Mouse (Mus musculus) kidney, embryonic 16.5 days (tissue): ENCODE results near the gene Hist1h4k. TPM values are rescaled to one million over a fixed set of nuclear protein-coding genes. Genes with fewer than 3 reads are reported as not detected.
"Not testable (repeated sequence)": the region's sequence is repeated elsewhere in the genome, so short reads cannot be mapped to it uniquely, and the experiment has no call there.

Experiments
- ATAC-seq: fragments of 200-750 bp; cut with Nextera tagmentation; 2 replicates; pipeline ENCODE4 v1.8.0; 2017; ENCODE audit warnings: moderate TSS enrichment; ENCODE audit not compliant: low FRiP score, low TSS enrichment
- H3K27ac ChIP-seq: fragments of 300-500 bp; sonication (generic); 2 replicates; pipeline ENCODE4 v1.5.1; 2014; ENCODE audit warnings: low read length
- H3K27me3 ChIP-seq: fragments of 300-500 bp; sonication (generic); 2 replicates; pipeline ENCODE4 v1.6.1; 2014; ENCODE audit warnings: low read length, control low read depth, mixed read lengths; ENCODE audit not compliant: insufficient read depth
- H3K36me3 ChIP-seq: fragments of 300-500 bp; sonication (generic); 2 replicates; pipeline ENCODE4 v1.6.1; 2014; ENCODE audit warnings: low read length, control low read depth, mixed read lengths; ENCODE audit not compliant: insufficient read depth
- H3K4me1 ChIP-seq: fragments of 300-500 bp; sonication (generic); 2 replicates; pipeline ENCODE4 v1.6.1; 2014; ENCODE audit warnings: low read length, control low read depth, mixed read lengths; ENCODE audit not compliant: insufficient read depth
- H3K4me2 ChIP-seq: fragments of 300-500 bp; sonication (generic); replicated peaks from 2 replicates; pipeline ENCODE4 v1.6.1; 2014; ENCODE audit warnings: low read depth, low read length
- H3K4me3 ChIP-seq: fragments of 300-500 bp; sonication (generic); 2 replicates; pipeline ENCODE4 v1.5.1; 2014; ENCODE audit warnings: mild to moderate bottlenecking, low read length
- H3K9ac ChIP-seq: fragments of 300-500 bp; sonication (generic); replicated peaks from 2 replicates; pipeline ENCODE4 v1.6.1; 2014; ENCODE audit warnings: low read length
- H3K9me3 ChIP-seq: fragments of 300-500 bp; sonication (generic); 2 replicates; pipeline ENCODE4 v1.6.1; 2016; ENCODE audit warnings: low read length, control low read depth
- WGBS: fragments of 180-500 bp; shearing (Covaris S2); extraction: QIAGEN DNeasy Blood & Tissue Kit; methylation state at CpG from one replicate; pipeline ENCODE4 v1.1.7; 2014; 5-methylcytosine and 5-hydroxymethylcytosine counted together
- polyA plus RNA-seq: library from polyadenylated mRNA; unstranded; fragments of >200 nt; fragmentation: Nextera tagmentation; extraction: Ambion mirVana; gene quantifications from 2 replicates; pipeline ENCODE4 v1.2.1, GENCODE M21; 2015

Gene Hist1h4k
- polyA plus RNA-seq, result 4.3 and 5.9 TPM in 2 replicates

- Histone ChIP-seq H3K4me1 (peaks cover 30% of the 10 kb centered on the region), H3K27ac (peak within 1 kb of the TSS; percentile 96), H3K4me2 (peak within 1 kb of the TSS; percentile 83), H3K4me3 (peak within 1 kb of the TSS; percentile 60), H3K9ac (peak within 1 kb of the TSS; percentile 78)
- H3K36me3 ChIP-seq, H3K27me3 ChIP-seq, H3K9me3 ChIP-seq: not testable (repeated sequence)
- ATAC-seq, result peak; percentile 84
- under 1% methylated on average over 40 of the region's 56 CpGs for WGBS
Observed at GRCm38 (mm10) chr13:21750159-21751017, at the start of gene Hist1h4k. Hist1h4k (minus strand) TSS chr13:21750505.

DNA sequence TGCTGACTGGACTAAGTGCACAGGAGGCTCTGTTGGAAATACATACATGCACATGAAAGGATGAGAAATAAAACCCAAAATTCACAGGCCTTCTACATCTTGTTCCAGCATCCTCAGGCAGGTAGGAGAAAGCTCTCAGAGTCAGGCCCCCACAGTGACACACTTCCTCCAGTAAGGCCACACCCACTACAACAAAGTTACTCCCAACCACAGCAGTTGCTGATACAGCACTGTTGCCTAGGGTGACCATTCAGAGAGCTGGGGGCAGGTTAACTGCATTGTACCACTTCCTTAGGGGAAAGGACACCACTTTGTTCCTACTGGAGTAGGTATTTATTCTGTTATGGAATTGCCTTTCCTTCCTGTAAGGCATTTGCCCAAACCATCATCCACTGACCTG lies 46.9 kb upstream of the Hist1h4k start:
- H3K36me3 ChIP-seq, H3K9ac ChIP-seq, ATAC-seq, H3K27ac ChIP-seq, H3K4me2 ChIP-seq, H3K4me3 ChIP-seq, H3K27me3 ChIP-seq, H3K9me3 ChIP-seq, H3K4me1 ChIP-seq: not testable (repeated sequence)

- Histone ChIP-seq H3K9ac (no peak overlapping the region), H3K27me3 (no peaks in the 10 kb centered on the region), H3K9me3 (no peaks in the 10 kb centered on the region), H3K4me3 (no peak overlapping the region), H3K4me1 (peaks cover 5% of the 10 kb centered on the region; the same call in 1 of the 2 replicates), H3K4me2 (no peak overlapping the region), H3K27ac (no peak overlapping the region), H3K36me3 (no peaks in the 10 kb centered on the region)
- ATAC-seq, result no peak
- WGBS, result 95% methylated on average over 7 of the region's 7 CpGs
Observed at GRCm38 (mm10) chr13:21795584-21795983, 45.3 kb upstream of the Hist1h4k start.

DNA sequence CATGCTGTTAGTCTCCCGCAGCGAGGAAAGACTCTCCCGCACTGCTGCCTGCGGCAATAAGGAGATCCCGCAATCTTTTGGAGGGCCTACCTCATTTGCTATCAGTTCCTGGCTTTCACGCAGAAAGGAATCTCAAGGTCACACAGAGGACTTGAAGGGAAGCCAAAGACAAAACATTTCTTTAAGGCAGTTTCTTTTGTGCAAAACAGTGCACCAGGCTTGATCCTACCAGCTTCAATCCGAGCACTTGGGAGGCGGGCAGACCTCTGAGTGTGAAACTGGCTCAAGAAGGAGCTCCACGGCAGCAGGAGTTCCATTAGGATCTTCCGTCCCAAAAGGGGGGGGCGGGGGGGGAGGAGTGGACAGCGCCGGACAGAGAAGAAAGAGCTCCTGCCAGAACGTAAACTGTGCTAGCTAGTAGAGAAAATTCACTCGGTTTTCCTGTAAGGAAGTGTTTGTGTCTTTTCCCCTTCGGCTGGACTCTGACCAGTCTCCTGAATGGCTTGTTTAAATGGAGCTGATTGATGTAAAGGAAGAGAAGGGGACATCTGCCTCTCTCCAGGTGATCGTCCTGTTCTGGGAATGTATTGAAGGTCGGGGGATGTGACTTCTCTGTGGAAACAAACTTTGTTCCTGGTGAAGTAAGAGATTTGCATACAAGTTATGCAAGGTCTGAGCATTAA lies 40.4 kb upstream of the Hist1h4k start:
- peak overlapping the region; percentile 50 for H3K4me2 ChIP-seq
- no peaks in the 10 kb centered on the region for H3K36me3 ChIP-seq
- no peak for ATAC-seq
- no peak overlapping the region for H3K27ac ChIP-seq
- peak overlapping the region; percentile 58 for H3K9ac ChIP-seq
- H3K27me3 ChIP-seq, result no peaks in the 10 kb centered on the region
- H3K9me3 ChIP-seq, result no peaks in the 10 kb centered on the region
- peak overlapping the region; percentile 22 for H3K4me3 ChIP-seq
- peaks cover 19% of the 10 kb centered on the region for H3K4me1 ChIP-seq
- WGBS, result 10% methylated on average over 17 of the region's 18 CpGs

GRCm38 (mm10) chr13:21789925-21790324 lies 39.6 kb upstream of the Hist1h4k start:
- ATAC-seq, result no peak
- 41% methylated on average over 6 of the region's 6 CpGs for WGBS
- H3K36me3 ChIP-seq, result no peaks in the 10 kb centered on the region
- peaks cover 23% of the 10 kb centered on the region for H3K4me1 ChIP-seq
- no peaks in the 10 kb centered on the region for H3K27me3 ChIP-seq
- no peak overlapping the region for H3K27ac ChIP-seq
- H3K4me3 ChIP-seq, result no peak overlapping the region
- no peaks in the 10 kb centered on the region for H3K9me3 ChIP-seq
- H3K4me2 ChIP-seq, result no peak overlapping the region
- H3K9ac ChIP-seq, result no peak overlapping the region

- Histone ChIP-seq H3K9me3 (no peaks in the 10 kb centered on the region), H3K4me2 (peak overlapping the region; percentile 48), H3K27ac (peak overlapping the region; percentile 77), H3K36me3 (no peaks in the 10 kb centered on the region), H3K9ac (peak overlapping the region; percentile 55), H3K4me3 (peak overlapping the region; percentile 21), H3K27me3 (no peaks in the 10 kb centered on the region), H3K4me1 (peaks cover 33% of the 10 kb centered on the region)
- 0 out of 2 replicates have a peak, but pooled peaks have one; percentile 8 for ATAC-seq
- WGBS, result 19% methylated on average over 14 of the region's 21 CpGs
Observed at GRCm38 (mm10) chr13:21787760-21788593, 37.7 kb upstream of the Hist1h4k start.

DNA sequence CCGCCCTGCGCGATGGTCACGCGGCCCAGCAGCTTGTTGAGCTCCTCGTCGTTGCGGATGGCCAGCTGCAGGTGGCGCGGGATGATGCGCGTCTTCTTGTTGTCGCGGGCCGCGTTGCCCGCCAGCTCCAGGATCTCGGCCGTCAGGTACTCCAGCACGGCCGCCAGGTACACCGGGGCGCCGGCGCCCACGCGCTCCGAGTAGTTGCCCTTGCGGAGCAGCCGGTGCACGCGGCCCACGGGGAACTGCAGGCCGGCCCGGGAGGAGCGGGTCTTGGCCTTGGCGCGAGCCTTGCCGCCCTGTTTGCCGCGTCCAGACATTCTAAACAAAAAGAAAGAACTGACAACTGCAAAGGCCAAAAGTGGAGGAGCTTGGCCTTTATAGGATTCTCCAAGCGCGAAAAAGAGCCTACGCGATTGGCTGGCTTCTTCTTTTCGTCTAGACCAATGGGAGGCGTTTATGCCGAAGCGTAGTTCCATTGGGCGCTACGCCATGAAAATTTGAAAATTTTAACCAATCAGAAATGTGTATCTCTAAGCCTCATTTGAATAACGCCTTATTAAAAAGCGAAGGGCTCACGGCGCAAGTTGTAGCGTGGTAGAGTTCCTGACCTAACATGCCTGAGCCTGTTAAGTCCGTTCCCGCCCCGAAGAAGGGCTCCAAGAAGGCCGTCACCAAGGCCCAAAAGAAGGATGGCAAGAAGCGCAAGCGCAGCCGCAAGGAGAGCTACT lies 36.8 kb upstream of the Hist1h4k start, which contains the start of the genes Hist1h2an and Hist1h2bp:
Hist1h2an (minus strand) TSS at position 320 of the 731 bp plus-strand sequence.
Hist1h2bp (plus strand) TSS at position 563 of the 731 bp plus-strand sequence.
- Histone ChIP-seq H3K9ac (peak within 1 kb of the TSS; percentile 70), H3K4me1 (peaks cover 40% of the 10 kb centered on the region), H3K27ac (peak within 1 kb of the TSS; percentile 90), H3K4me2 (peak within 1 kb of the TSS; percentile 55), H3K4me3 (peak within 1 kb of the TSS; percentile 44)
- peak; percentile 96 for ATAC-seq
- H3K36me3 ChIP-seq, H3K9me3 ChIP-seq, H3K27me3 ChIP-seq: not testable (repeated sequence)
- WGBS, result under 1% methylated on average over 36 of the region's 63 CpGs

DNA sequence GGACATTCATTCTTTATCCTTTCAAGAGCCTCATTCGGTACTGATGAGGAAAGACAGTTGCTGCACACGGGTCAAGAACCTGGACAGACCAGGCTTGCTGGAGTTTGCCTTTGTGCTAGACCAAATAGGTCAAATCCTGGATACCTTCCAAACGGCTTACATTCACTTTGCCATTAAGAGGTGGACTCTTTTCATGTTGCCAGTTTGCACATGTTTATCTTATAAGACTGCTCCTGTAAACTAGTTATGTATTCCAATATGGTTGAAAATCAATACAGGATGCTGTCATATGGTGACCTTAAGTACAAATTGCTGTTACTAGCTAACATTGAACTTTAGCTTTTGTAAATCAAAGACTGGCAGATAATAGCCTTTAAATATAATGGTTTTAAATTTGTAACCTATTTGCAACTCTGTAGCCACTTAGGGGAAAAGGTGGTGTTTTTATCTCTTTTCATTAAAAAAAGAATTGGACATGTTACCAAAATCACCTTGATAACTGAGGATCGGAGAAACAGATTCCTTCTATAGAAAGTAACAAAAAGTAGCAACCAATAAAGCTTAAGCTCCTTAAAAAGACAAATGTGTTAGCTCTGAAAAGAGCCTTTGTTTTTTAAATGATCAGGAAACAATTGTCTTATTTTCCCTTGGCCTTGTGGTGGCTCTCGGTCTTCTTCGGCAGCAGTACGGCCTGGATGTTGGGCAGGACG lies 36.0 kb upstream of the Hist1h4k start:
- WGBS, result 8% methylated on average over 8 of the region's 8 CpGs
- Histone ChIP-seq H3K9me3 (no peaks in the 10 kb centered on the region), H3K9ac (peak overlapping the region; percentile 70), H3K27ac (peak overlapping the region; percentile 90), H3K4me1 (peaks cover 41% of the 10 kb centered on the region), H3K36me3 (no peaks in the 10 kb centered on the region), H3K27me3 (no peaks in the 10 kb centered on the region), H3K4me3 (peak overlapping the region; percentile 44), H3K4me2 (peak overlapping the region; percentile 55)
- no peak for ATAC-seq
